Mouse (Mus musculus): ENCODE results near the gene Gpi1.
A peak's percentile ranks its signal among the peaks of the same experiment; 100 is the strongest.

DNA sequence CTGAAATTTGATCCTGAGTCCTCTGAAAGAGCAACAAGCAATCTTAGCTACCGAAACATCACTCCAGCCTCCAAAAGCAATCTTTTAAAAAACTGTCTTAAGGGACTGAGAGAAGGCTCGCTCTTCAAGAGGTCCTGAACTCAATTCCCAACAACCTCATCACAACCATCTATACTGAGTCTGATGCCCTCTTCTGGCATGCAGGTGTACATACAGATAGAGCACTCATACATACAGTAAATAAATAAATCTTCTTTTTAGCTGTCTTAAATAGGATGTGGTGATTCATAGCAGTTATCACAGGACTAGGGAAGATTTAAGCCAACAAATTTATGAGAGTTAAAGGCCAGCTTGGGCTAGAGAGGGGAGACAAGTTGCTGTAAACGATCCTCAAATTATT, 34.5 kb downstream of the Gpi1 start:
- TF ChIP-seq CTCF (IDR thresholded peaks at IDR 0.05; ENCODE audit: low read depth) (peak; percentile 63), EP300 (IDR thresholded peaks at IDR 0.05; ENCODE audit: low read depth) (no peak)
